Mouse (Mus musculus) mesoderm, embryonic 11.5 days (tissue): ENCODE results near the gene Klc1.

Experiments used
- DNase-seq: peaks from one replicate; pipeline ENCODE4 v3.0.0-alpha.2; 2012; ENCODE audit warnings: low read depth, low spot score

Gene Klc1

DNA sequence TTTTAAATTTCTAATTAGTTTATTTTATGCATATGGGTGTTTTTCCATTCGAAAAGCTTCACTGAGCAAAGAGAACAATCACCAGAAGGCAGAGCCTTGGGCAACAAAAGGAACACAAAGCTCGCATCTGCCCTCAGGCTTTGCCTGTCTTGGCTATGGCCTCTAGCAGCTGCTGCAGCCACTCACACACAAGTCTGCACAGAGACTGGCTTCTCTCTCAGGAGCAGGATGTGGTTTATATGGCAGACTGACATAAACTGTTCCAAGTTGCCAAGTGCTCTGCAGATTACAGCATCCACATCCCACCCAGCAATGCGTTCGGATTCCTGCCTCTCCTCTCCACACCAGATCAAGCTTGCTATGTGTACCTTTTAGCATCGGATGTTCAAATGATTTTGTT lies 93.1 kb downstream of the Klc1 start:
- peak; percentile 15 for DNase-seq

- peak; percentile 27 for DNase-seq
These were observed 94.4 kb downstream of the Klc1 start for GRCm38 (mm10) chr12:111853011-111853436.

GRCm38 (mm10) chr12:111853546-111853945 lies 94.9 kb downstream of the Klc1 start:
- no peak for DNase-seq

DNA sequence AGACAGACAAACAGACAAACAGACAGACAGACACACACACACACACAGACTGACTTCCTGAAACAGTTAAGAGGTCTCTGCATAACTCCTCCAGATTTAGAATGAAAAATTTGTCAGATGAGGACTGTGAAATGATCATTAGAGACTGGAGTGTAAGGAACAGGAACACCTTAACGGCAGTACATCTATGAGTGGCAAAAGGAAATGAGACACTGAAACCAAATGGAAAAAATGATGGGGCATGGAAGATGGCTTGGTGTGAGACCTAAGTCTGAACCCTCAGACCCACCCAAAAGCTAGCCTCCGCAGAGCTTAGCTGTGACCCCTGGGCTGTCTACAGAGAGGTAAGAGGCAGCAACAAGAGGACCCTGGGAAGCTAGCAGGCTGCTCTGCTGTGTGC lies 96.8 kb downstream of the Klc1 start:
- DNase-seq = no peak
